Mouse (Mus musculus): ENCODE measurements around the gene Ctla4. TPM values are rescaled to one million over a fixed set of nuclear protein-coding genes. Genes with fewer than 3 reads are reported as not detected.
A peak's percentile ranks its signal among the peaks of the same experiment; 100 is the strongest.

The Ctla4 gene
- polyA plus RNA-seq, 1 experiment from 2014 or later = not detected

DNA sequence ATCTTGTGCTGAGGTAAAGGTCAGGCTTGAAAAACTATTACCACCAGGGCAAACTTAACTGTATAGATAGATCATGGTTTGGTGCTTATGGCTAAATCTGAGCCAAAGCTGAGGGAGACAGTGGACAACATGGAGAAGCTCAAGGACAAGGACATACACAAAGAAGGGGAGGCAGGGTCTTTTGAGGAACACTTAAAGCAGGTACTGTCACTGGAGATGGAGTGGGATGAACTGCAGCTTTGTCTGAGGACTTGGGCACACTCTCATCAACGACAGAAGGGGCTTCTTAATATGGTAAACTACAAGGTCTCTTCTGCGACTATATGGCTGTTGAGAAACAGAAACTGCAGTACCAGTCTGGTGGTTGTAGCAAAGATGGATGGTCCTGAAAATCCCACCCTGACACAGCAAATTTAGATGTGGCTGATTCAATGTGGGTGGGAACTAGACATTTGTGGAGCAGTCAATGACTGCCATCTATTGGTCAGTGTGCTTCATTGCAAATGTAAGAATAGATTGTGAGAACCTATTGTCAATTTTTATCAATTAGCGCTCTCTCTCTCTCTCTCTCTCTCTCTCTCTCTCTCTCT is 26.3 kb upstream of the Ctla4 start:
- Histone ChIP-seq H3K4me1 (ENCODE audit: control insufficient read depth in 2 of 2, insufficient read depth in 2 of 2, low read length in 2 of 2) (peaks cover 20 to 32% of the 10 kb centered on the region in 2 experiments), H3K4me3 (ENCODE audit: control insufficient read depth in 1 of 2, insufficient read depth in 1 of 2, low read depth in 1 of 2, low read length in 2 of 2) (peak overlapping the region in 1 of 2 experiments; percentile 26; a peak in 2 of 4 replicates), H3K36me3 (ENCODE audit: control insufficient read depth, insufficient read depth, low read length) (no peaks in the 10 kb centered on the region), H3K9ac (ENCODE audit: low read length) (peak overlapping the region; percentile 56; the same call in 1 of the 2 replicates), H3K9me3 (ENCODE audit: control insufficient read depth, low read length) (no peaks in the 10 kb centered on the region), H3K4me2 (ENCODE audit: low read length) (peak overlapping the region; percentile 67), H3K27ac (replicated peaks in 1 of 2; ENCODE audit: control insufficient read depth in 1 of 2, insufficient read depth in 1 of 2, low read depth in 2 of 2, low read length in 2 of 2) (peak overlapping the region in 1 of 2 experiments; percentile 46; a peak in 2 of 4 replicates), H3K27me3 (ENCODE audit: control insufficient read depth, insufficient read depth, low read length) (no peaks in the 10 kb centered on the region)
- WGBS = 21% methylated on average over 3 of the region's 3 CpGs
- no peak; the same call in 1 of the 2 replicates for ATAC-seq (ENCODE audit: insufficient number of reproducible peaks, insufficient read depth, low FRiP score, low read depth)

DNA sequence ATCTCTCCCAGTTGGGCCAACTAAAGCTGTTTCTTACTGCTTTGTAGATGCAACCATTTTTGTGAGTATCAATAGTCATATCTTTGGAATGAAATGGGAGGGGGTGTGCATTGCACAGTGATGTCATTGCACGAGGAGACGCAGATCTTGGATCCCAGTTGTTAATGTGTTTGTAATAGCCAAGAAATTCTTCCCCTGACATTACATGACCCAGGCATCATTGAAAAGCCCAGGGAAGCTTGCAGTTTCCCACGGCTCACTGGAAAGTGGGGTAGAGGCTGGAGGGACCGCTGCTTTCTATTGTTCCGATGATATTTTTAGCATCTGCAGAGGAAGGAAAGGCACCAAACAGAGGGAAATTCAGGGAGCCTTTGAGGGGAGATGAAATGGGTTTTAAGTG is 25.8 kb upstream of the Ctla4 start:
- Histone ChIP-seq H3K36me3 (ENCODE audit: control insufficient read depth, insufficient read depth, low read length) (no peaks in the 10 kb centered on the region), H3K27ac (replicated peaks in 1 of 2; ENCODE audit: control insufficient read depth in 1 of 2, insufficient read depth in 1 of 2, low read depth in 2 of 2, low read length in 2 of 2) (peak overlapping the region; percentile 16 to 46; a peak in 3 of 4 replicates), H3K27me3 (ENCODE audit: control insufficient read depth, insufficient read depth, low read length) (no peaks in the 10 kb centered on the region), H3K9me3 (ENCODE audit: control insufficient read depth, low read length) (no peaks in the 10 kb centered on the region), H3K4me1 (ENCODE audit: control insufficient read depth in 2 of 2, insufficient read depth in 2 of 2, low read length in 2 of 2) (peaks cover 19 to 36% of the 10 kb centered on the region in 2 experiments), H3K9ac (ENCODE audit: low read length) (peak overlapping the region; percentile 56; the same call in 1 of the 2 replicates), H3K4me3 (ENCODE audit: control insufficient read depth in 1 of 2, insufficient read depth in 1 of 2, low read depth in 1 of 2, low read length in 2 of 2) (peak overlapping the region; percentile 26 to 28; a peak in 3 of 4 replicates), H3K4me2 (ENCODE audit: low read length) (peak overlapping the region; percentile 67)
- 16% methylated on average over 5 of the region's 5 CpGs for WGBS
- ATAC-seq (ENCODE audit: insufficient number of reproducible peaks, insufficient read depth, low FRiP score, low read depth) = 0 out of 2 replicates have a peak, but pooled peaks have one; percentile 7

DNA sequence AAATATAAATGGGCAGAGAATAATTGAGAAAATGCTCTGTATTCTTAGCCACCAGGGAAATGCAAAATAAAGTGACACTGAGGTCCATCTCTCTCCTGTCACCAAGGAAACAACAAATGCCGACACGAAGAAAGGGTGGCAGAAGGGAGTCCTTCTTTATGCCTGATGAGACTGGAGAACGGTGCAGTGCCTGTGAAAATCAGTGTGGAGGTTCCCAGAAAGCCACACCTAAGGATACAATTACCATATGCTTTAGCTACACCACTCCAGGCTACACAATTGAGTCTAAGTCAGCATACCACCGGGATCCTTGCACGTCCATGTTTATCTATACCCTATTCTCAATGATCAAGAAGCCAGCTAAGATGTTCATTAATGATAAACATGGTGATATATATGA is 25.4 kb upstream of the Ctla4 start:
- H3K36me3 ChIP-seq (ENCODE audit: control insufficient read depth, insufficient read depth, low read length) = no peaks in the 10 kb centered on the region
- peak overlapping the region; percentile 67; the same call in 1 of the 2 replicates for H3K4me2 ChIP-seq (ENCODE audit: low read length)
- no peak overlapping the region for H3K9ac ChIP-seq (ENCODE audit: low read length)
- peak overlapping the region in 1 of 2 experiments; percentile 46; a peak in 2 of 4 replicates for H3K27ac ChIP-seq (replicated peaks in 1 of 2; ENCODE audit: control insufficient read depth in 1 of 2, insufficient read depth in 1 of 2, low read depth in 2 of 2, low read length in 2 of 2)
- H3K4me3 ChIP-seq (ENCODE audit: control insufficient read depth in 1 of 2, insufficient read depth in 1 of 2, low read depth in 1 of 2, low read length in 2 of 2) = no peak overlapping the region
- peaks cover 19 to 36% of the 10 kb centered on the region in 2 experiments for H3K4me1 ChIP-seq (ENCODE audit: control insufficient read depth in 2 of 2, insufficient read depth in 2 of 2, low read length in 2 of 2)
- no peak for ATAC-seq (ENCODE audit: insufficient number of reproducible peaks, insufficient read depth, low FRiP score, low read depth)
- no peaks in the 10 kb centered on the region for H3K9me3 ChIP-seq (ENCODE audit: control insufficient read depth, low read length)
- 71% methylated on average over 5 of the region's 5 CpGs for WGBS
- no peaks in the 10 kb centered on the region for H3K27me3 ChIP-seq (ENCODE audit: control insufficient read depth, insufficient read depth, low read length)

DNA sequence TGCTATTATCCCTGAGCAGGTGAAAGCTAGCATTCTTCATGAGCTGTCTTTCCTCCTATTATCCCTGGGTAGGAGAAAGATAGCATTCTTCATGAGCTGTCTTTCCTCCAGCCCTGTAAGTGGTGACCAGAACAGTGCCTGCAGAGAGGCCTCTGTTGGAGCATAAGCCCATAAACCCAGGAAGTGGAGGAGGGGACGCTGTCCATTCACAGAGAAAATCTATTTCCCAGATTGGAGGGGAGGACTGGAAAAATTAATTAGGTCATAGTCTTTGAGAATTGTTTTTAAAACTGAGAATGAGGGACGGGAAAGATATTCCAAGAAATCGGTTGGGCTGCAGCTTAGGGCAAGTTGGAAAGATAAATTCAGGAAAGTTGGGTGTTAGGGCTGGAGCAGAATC is 24.3 kb upstream of the Ctla4 start:
- H3K27ac ChIP-seq (replicated peaks in 1 of 2; ENCODE audit: control insufficient read depth in 1 of 2, insufficient read depth in 1 of 2, low read depth in 2 of 2, low read length in 2 of 2) = peak overlapping the region; percentile 65 to 79
- no peak for ATAC-seq (ENCODE audit: insufficient number of reproducible peaks, insufficient read depth, low FRiP score, low read depth)
- H3K4me1 ChIP-seq (ENCODE audit: control insufficient read depth in 2 of 2, insufficient read depth in 2 of 2, low read length in 2 of 2) = peaks cover 18 to 34% of the 10 kb centered on the region in 2 experiments
- 49% methylated on average over 3 of the region's 3 CpGs for WGBS
- H3K27me3 ChIP-seq (ENCODE audit: control insufficient read depth, insufficient read depth, low read length) = no peaks in the 10 kb centered on the region
- no peaks in the 10 kb centered on the region for H3K36me3 ChIP-seq (ENCODE audit: control insufficient read depth, insufficient read depth, low read length)
- H3K4me2 ChIP-seq (ENCODE audit: low read length) = no peak overlapping the region
- no peak overlapping the region for H3K9ac ChIP-seq (ENCODE audit: low read length)
- H3K4me3 ChIP-seq (ENCODE audit: control insufficient read depth in 1 of 2, insufficient read depth in 1 of 2, low read depth in 1 of 2, low read length in 2 of 2) = no peak overlapping the region
- no peaks in the 10 kb centered on the region for H3K9me3 ChIP-seq (ENCODE audit: control insufficient read depth, low read length)

DNA sequence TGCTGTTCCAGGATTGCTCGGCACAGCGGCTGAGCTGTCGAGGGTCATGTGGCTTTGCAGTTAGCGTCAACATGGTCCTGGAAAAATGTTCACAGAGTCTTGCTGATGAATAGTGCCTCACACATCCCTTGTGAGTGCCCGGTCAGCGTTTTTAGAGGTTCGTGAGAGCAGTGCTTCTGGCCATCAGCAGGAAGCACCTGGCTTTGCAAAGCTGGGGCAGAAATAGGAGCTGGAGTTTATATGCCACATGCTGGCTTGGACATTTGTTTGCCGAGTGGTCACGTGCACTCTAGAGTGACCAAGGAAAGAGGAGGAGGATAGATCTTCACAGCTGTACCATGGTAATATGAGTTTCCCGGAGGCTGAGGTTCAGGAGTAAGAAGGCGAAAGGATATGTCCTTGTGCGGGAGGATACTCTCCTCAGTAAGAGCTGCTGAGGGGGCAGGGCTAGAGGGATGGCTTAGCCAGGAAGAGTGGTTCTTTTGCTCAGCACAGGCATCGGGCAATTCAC is 23.8 kb upstream of the Ctla4 start:
- Histone ChIP-seq H3K4me1 (ENCODE audit: control insufficient read depth in 2 of 2, insufficient read depth in 2 of 2, low read length in 2 of 2) (peaks cover 16 to 30% of the 10 kb centered on the region in 2 experiments), H3K27me3 (ENCODE audit: control insufficient read depth, insufficient read depth, low read length) (no peaks in the 10 kb centered on the region), H3K4me2 (ENCODE audit: low read length) (peak overlapping the region; percentile 24; the same call in 1 of the 2 replicates), H3K36me3 (ENCODE audit: control insufficient read depth, insufficient read depth, low read length) (no peaks in the 10 kb centered on the region), H3K4me3 (ENCODE audit: control insufficient read depth in 1 of 2, insufficient read depth in 1 of 2, low read depth in 1 of 2, low read length in 2 of 2) (no peak overlapping the region), H3K9me3 (ENCODE audit: control insufficient read depth, low read length) (no peaks in the 10 kb centered on the region), H3K27ac (replicated peaks in 1 of 2; ENCODE audit: control insufficient read depth in 1 of 2, insufficient read depth in 1 of 2, low read depth in 2 of 2, low read length in 2 of 2) (peak overlapping the region; percentile 65 to 79), H3K9ac (ENCODE audit: low read length) (0 out of 2 replicates have a peak overlapping the region, but pooled peaks have one; percentile 16)
- 41% methylated on average over 13 of the region's 13 CpGs for WGBS
- ATAC-seq (ENCODE audit: insufficient number of reproducible peaks, insufficient read depth, low FRiP score, low read depth) = no peak

DNA sequence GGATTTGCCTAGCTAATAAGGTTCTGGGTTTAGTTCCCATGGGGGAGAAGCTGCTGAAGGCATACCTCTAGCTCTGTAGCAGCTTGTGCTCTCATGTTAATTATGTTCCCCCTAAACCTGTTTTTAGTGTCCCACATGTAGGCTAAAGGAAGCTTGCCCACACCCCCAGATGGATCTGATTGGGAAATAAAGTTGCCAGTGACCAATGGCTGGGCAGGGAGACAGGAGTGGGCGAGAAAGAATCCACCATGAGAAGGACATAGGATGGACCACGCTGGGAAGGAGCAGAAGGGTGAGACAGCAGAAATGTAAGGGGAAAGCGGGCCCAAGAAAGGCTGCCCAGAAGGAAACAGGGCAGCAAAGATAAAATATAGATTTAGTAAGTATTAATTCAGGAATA is 23.1 kb upstream of the Ctla4 start:
- no peaks in the 10 kb centered on the region for H3K9me3 ChIP-seq (ENCODE audit: control insufficient read depth, low read length)
- no peak overlapping the region for H3K4me3 ChIP-seq (ENCODE audit: control insufficient read depth in 1 of 2, insufficient read depth in 1 of 2, low read depth in 1 of 2, low read length in 2 of 2)
- no peak overlapping the region for H3K4me2 ChIP-seq (ENCODE audit: low read length)
- H3K36me3 ChIP-seq (ENCODE audit: control insufficient read depth, insufficient read depth, low read length) = no peaks in the 10 kb centered on the region
- peak overlapping the region; percentile 34 to 65; a peak in 3 of 4 replicates for H3K27ac ChIP-seq (replicated peaks in 1 of 2; ENCODE audit: control insufficient read depth in 1 of 2, insufficient read depth in 1 of 2, low read depth in 2 of 2, low read length in 2 of 2)
- no peak overlapping the region for H3K9ac ChIP-seq (ENCODE audit: low read length)
- ATAC-seq (ENCODE audit: insufficient number of reproducible peaks, insufficient read depth, low FRiP score, low read depth) = no peak
- no peaks in the 10 kb centered on the region for H3K27me3 ChIP-seq (ENCODE audit: control insufficient read depth, insufficient read depth, low read length)
- peaks cover 16 to 28% of the 10 kb centered on the region in 2 experiments for H3K4me1 ChIP-seq (ENCODE audit: control insufficient read depth in 2 of 2, insufficient read depth in 2 of 2, low read length in 2 of 2)
- WGBS = 79% methylated on average over 3 of the region's 3 CpGs

DNA sequence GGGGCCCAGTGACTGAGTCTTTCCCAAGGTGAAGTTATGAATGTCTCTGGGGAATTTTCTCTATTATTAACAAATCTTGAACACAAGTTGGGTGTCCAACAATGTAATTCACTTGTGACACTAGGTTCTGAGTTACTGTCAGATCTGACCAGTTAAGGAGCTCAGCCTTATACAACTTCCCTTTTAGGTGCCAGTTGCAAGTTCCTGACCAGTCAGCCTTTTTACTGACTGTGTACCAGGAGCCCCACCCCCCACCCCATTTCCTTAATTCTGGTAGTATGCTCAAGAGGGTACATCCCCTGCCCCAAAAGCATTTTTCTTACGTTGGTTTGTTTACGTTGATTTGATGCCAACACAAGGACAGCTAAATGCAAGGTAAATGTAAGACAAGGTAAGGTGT is 21.6 kb upstream of the Ctla4 start:
- Histone ChIP-seq H3K27ac (replicated peaks in 1 of 2; ENCODE audit: control insufficient read depth in 1 of 2, insufficient read depth in 1 of 2, low read depth in 2 of 2, low read length in 2 of 2) (no peak overlapping the region), H3K9ac (ENCODE audit: low read length) (no peak overlapping the region), H3K9me3 (ENCODE audit: control insufficient read depth, low read length) (no peaks in the 10 kb centered on the region), H3K36me3 (ENCODE audit: control insufficient read depth, insufficient read depth, low read length) (no peaks in the 10 kb centered on the region), H3K4me3 (ENCODE audit: control insufficient read depth in 1 of 2, insufficient read depth in 1 of 2, low read depth in 1 of 2, low read length in 2 of 2) (no peak overlapping the region), H3K27me3 (ENCODE audit: control insufficient read depth, insufficient read depth, low read length) (no peaks in the 10 kb centered on the region), H3K4me2 (ENCODE audit: low read length) (no peak overlapping the region), H3K4me1 (ENCODE audit: control insufficient read depth in 2 of 2, insufficient read depth in 2 of 2, low read length in 2 of 2) (peaks cover 12 to 15% of the 10 kb centered on the region in 2 experiments)
- 91% methylated on average over 2 of the region's 2 CpGs for WGBS
- ATAC-seq (ENCODE audit: insufficient number of reproducible peaks, insufficient read depth, low FRiP score, low read depth) = no peak
